20 mouse cellular contexts compared by ENCODE assay signal in genomic region chr2:149724279-149724678, GRCm38 (mm10).
DNase-seq lines count a peak whose midpoint lies in the region; ATAC-seq lines count a peak whose summit lies in the region.
"Had no signal": no experiment of that assay in that cellular context is flagged by ENCODE, and none has a peak within 500 bp of the region (broad histone marks: within the 10 kb centered on the region; RNA-seq: fewer than 3 reads in every experiment).

No protein-coding gene starts in this region.

- no peak overlapping the region for H3K27ac ChIP-seq in heart, embryonic 12.5 days (ENCODE audit: poor library complexity, severe bottlenecking)
- no peak overlapping the region for H3K27ac ChIP-seq in lung, embryonic 15.5 days
- no peak overlapping the region for H3K27ac ChIP-seq in embryonic facial prominence, embryonic 12.5 days
- H3K27ac ChIP-seq: forebrain, embryonic 15.5 days; gastrocnemius, adult 2 months; liver, embryonic 12.5 days had no signal

- H3K4me2 ChIP-seq in heart, embryonic 12.5 days = peak overlapping the region; percentile 29; the same call in 1 of the 2 replicates
- H3K4me2 ChIP-seq in lung, embryonic 15.5 days = no peak overlapping the region
- no peak overlapping the region for H3K4me2 ChIP-seq in embryonic facial prominence, embryonic 12.5 days (replicated peaks)
- H3K4me2 ChIP-seq: forebrain, embryonic 15.5 days; liver, embryonic 12.5 days had no signal

- no peaks in the 10 kb centered on the region for H3K27me3 ChIP-seq in heart, embryonic 12.5 days (replicated peaks)
- no peaks in the 10 kb centered on the region for H3K27me3 ChIP-seq in lung, embryonic 15.5 days
- no peaks in the 10 kb centered on the region for H3K27me3 ChIP-seq in embryonic facial prominence, embryonic 12.5 days
- H3K27me3 ChIP-seq: forebrain, embryonic 15.5 days; liver, embryonic 12.5 days; Patski had no signal

- H3K36me3 ChIP-seq in heart, embryonic 12.5 days = no peaks in the 10 kb centered on the region
- no peaks in the 10 kb centered on the region for H3K36me3 ChIP-seq in lung, embryonic 15.5 days
- no peaks in the 10 kb centered on the region for H3K36me3 ChIP-seq in embryonic facial prominence, embryonic 12.5 days
- H3K36me3 ChIP-seq: forebrain, embryonic 15.5 days; liver, embryonic 12.5 days had no signal

- H3K9ac ChIP-seq in heart, embryonic 12.5 days = no peak overlapping the region
- H3K9ac ChIP-seq in lung, embryonic 15.5 days = no peak overlapping the region
- no peak overlapping the region for H3K9ac ChIP-seq in embryonic facial prominence, embryonic 12.5 days
- H3K9ac ChIP-seq: forebrain, embryonic 15.5 days; liver, embryonic 12.5 days had no signal

- DNase-seq in heart, adult 9 months (ENCODE audit: low spot score in 2 of 2) = no peak
- no peak for DNase-seq in lung, postnatal 36 days
- peak; percentile 14 for DNase-seq in ES-CJ7 (ENCODE audit: low read depth, low spot score)
- no peak for DNase-seq in ovary, adult 18-20 months (ENCODE audit: low spot score)
- no peak for DNase-seq in yolk sac, embryonic 10.5 days (ENCODE audit: low spot score)
- DNase-seq: cerebellum, postnatal 36 days; gastrocnemius, adult 2 months; heart, adult 18-20 months; heart, postnatal 10 days; kidney, postnatal 4 days; lung, postnatal 10 days; right cerebral cortex, postnatal 4 days; thymus, adult 2 months had no signal

- 18% methylated on average over 7 of the region's 7 CpGs for WGBS in heart, embryonic 12.5 days
- 18% methylated on average over 7 of the region's 7 CpGs for WGBS in lung, embryonic 15.5 days
- WGBS in embryonic facial prominence, embryonic 12.5 days = 24% methylated on average over 7 of the region's 7 CpGs

- ATAC-seq in heart, embryonic 12.5 days (ENCODE audit: insufficient number of reproducible peaks, low FRiP score) = no peak
- ATAC-seq in lung, embryonic 15.5 days (ENCODE audit: borderline replicate concordance, extremely low read depth, low FRiP score, low TSS enrichment) = peak; percentile 52; the same call in 1 of the 2 replicates
- 0 out of 2 replicates have a peak, but pooled peaks have one; percentile 56 for ATAC-seq in embryonic facial prominence, embryonic 12.5 days (ENCODE audit: insufficient number of reproducible peaks, insufficient read depth, low FRiP score, low TSS enrichment)
- ATAC-seq: forebrain, embryonic 15.5 days; inflammation-experienced regulatory T-cells, adult 6 months; liver, embryonic 12.5 days; Patski had no signal

- no peaks in the 10 kb centered on the region for H3K4me1 ChIP-seq in heart, embryonic 12.5 days (replicated peaks)
- H3K4me1 ChIP-seq in lung, embryonic 15.5 days = no peaks in the 10 kb centered on the region
- H3K4me1 ChIP-seq in embryonic facial prominence, embryonic 12.5 days = no peaks in the 10 kb centered on the region
- H3K4me1 ChIP-seq: forebrain, embryonic 15.5 days; liver, embryonic 12.5 days had no signal

- no peak overlapping the region for H3K4me3 ChIP-seq in heart, embryonic 12.5 days
- H3K4me3 ChIP-seq in lung, embryonic 15.5 days = no peak overlapping the region
- H3K4me3 ChIP-seq in embryonic facial prominence, embryonic 12.5 days = no peak overlapping the region
- H3K4me3 ChIP-seq: forebrain, embryonic 15.5 days; gastrocnemius, adult 2 months; liver, embryonic 12.5 days had no signal

- no peaks in the 10 kb centered on the region for H3K9me3 ChIP-seq in heart, embryonic 12.5 days (replicated peaks)
- H3K9me3 ChIP-seq in lung, embryonic 15.5 days = no peaks in the 10 kb centered on the region
- no peaks in the 10 kb centered on the region for H3K9me3 ChIP-seq in embryonic facial prominence, embryonic 12.5 days
- H3K9me3 ChIP-seq: forebrain, embryonic 15.5 days; liver, embryonic 12.5 days had no signal
